Mouse (Mus musculus) E14TG2a.4 (cell line): ENCODE measurements around the gene Psmb7.

Experiments used
- H3K27me3 ChIP-seq: 2 replicates; pipeline ENCODE4 v1.6.1; 2014; ENCODE audit warnings: low read length, control low read depth; ENCODE audit not compliant: insufficient read depth
- H3K36me3 ChIP-seq: 2 replicates; pipeline ENCODE4 v1.6.1; 2014; ENCODE audit warnings: low read length, control low read depth; ENCODE audit not compliant: insufficient read depth
- H3K4me1 ChIP-seq: replicated peaks from 2 replicates; pipeline ENCODE4 v1.6.1; 2014; ENCODE audit warnings: low read depth, low read length, control low read depth
- H3K4me3 ChIP-seq: replicated peaks from 2 replicates; pipeline ENCODE4 v1.5.1; 2014; ENCODE audit warnings: mild to moderate bottlenecking, low read length
- H3K9me3 ChIP-seq: 2 replicates; pipeline ENCODE4 v1.6.1; 2014; ENCODE audit warnings: low read length, control low read depth
- CTCF ChIP-seq: conservative IDR thresholded peaks from 2 replicates; pipeline ENCODE4 v1.5.1; 2014; ENCODE audit warnings: low read length
- NANOG ChIP-seq: IDR thresholded peaks from 2 replicates; pipeline ENCODE4 v1.6.1; 2014; ENCODE audit warnings: borderline replicate concordance, low read length, mixed read lengths
- POU5F1 ChIP-seq: IDR thresholded peaks from 2 replicates; pipeline ENCODE4 v1.6.1; 2014; ENCODE audit warnings: low read length, borderline replicate concordance

Psmb7 gene

GRCm38 (mm10) chr2:38652098-38652497 lies 8.2 kb upstream of the Psmb7 start:
- TF ChIP-seq POU5F1: no peak
- no peak for TF ChIP-seq CTCF
- TF ChIP-seq NANOG: no peak
- Histone ChIP-seq H3K9me3 (peaks cover 6% of the 10 kb centered on the region; the same call in 1 of the 2 replicates), H3K36me3 (no peaks in the 10 kb centered on the region)

GRCm38 (mm10) chr2:38650340-38650739 lies 6.5 kb upstream of the Psmb7 start:
- peaks cover 17% of the 10 kb centered on the region; the same call in 1 of the 2 replicates for H3K27me3 ChIP-seq
- H3K4me1 ChIP-seq: peaks cover 16% of the 10 kb centered on the region
- H3K4me3 ChIP-seq: no peak overlapping the region
- TF ChIP-seq CTCF (no peak), POU5F1 (no peak), NANOG (no peak)
- H3K36me3 ChIP-seq: no peaks in the 10 kb centered on the region
- peaks cover 6% of the 10 kb centered on the region; the same call in 1 of the 2 replicates for H3K9me3 ChIP-seq

More at GRCm38 (mm10) chr2:38652098-38652497, 8.2 kb upstream of the Psmb7 start:
- Histone ChIP-seq H3K27me3 (peaks cover 27% of the 10 kb centered on the region), H3K4me3 (no peak overlapping the region), H3K4me1 (peaks cover 13% of the 10 kb centered on the region)

GRCm38 (mm10) chr2:38647661-38648060 lies 3.8 kb upstream of the Psmb7 start:
- peaks cover 6% of the 10 kb centered on the region; the same call in 1 of the 2 replicates for H3K9me3 ChIP-seq
- peaks cover 24% of the 10 kb centered on the region for H3K4me1 ChIP-seq

GRCm38 (mm10) chr2:38647201-38647606 lies 3.3 kb upstream of the Psmb7 start:
- Histone ChIP-seq H3K9me3 (peaks cover 6% of the 10 kb centered on the region; the same call in 1 of the 2 replicates), H3K27me3 (0 out of 2 replicates have a peak, but pooled peaks cover 5% of the 10 kb centered on the region), H3K36me3 (peaks cover 5% of the 10 kb centered on the region), H3K4me3 (no peak overlapping the region), H3K4me1 (peaks cover 26% of the 10 kb centered on the region)
- TF ChIP-seq POU5F1 (no peak), NANOG (no peak), CTCF (no peak)

More at GRCm38 (mm10) chr2:38647661-38648060, 3.8 kb upstream of the Psmb7 start:
- Histone ChIP-seq H3K36me3 (peaks cover under 1% of the 10 kb centered on the region; the same call in 1 of the 2 replicates), H3K4me3 (no peak overlapping the region), H3K27me3 (peaks cover 8% of the 10 kb centered on the region; the same call in 1 of the 2 replicates)
- TF ChIP-seq NANOG (no peak), CTCF (no peak), POU5F1 (no peak)

- TF ChIP-seq CTCF: peak; percentile 42
- TF ChIP-seq POU5F1: no peak
- H3K4me1 ChIP-seq: peaks cover 38% of the 10 kb centered on the region
- no peak overlapping the region for H3K4me3 ChIP-seq
- H3K36me3 ChIP-seq: peaks cover 17% of the 10 kb centered on the region
- no peaks in the 10 kb centered on the region for H3K27me3 ChIP-seq
- peaks cover 6% of the 10 kb centered on the region; the same call in 1 of the 2 replicates for H3K9me3 ChIP-seq
These were observed 2.0 kb upstream of the Psmb7 start for GRCm38 (mm10) chr2:38645936-38646335.

- no peaks in the 10 kb centered on the region for H3K27me3 ChIP-seq
- no peak overlapping the region for H3K4me3 ChIP-seq
- no peak for TF ChIP-seq CTCF
- TF ChIP-seq NANOG: no peak
- TF ChIP-seq POU5F1: no peak
- H3K36me3 ChIP-seq: peaks cover 57% of the 10 kb centered on the region
- no peaks in the 10 kb centered on the region for H3K9me3 ChIP-seq
- peaks cover 35% of the 10 kb centered on the region for H3K4me1 ChIP-seq
These were observed 2.1 kb downstream of the Psmb7 start for GRCm38 (mm10) chr2:38641761-38642160.

- Histone ChIP-seq H3K9me3 (no peaks in the 10 kb centered on the region), H3K4me3 (no peak overlapping the region), H3K4me1 (peaks cover 23% of the 10 kb centered on the region), H3K36me3 (peaks cover 96% of the 10 kb centered on the region), H3K27me3 (no peaks in the 10 kb centered on the region)
- TF ChIP-seq CTCF (peak; percentile 73), POU5F1 (no peak), NANOG (no peak)
These were observed 6.1 kb downstream of the Psmb7 start for GRCm38 (mm10) chr2:38637716-38638267.

DNA sequence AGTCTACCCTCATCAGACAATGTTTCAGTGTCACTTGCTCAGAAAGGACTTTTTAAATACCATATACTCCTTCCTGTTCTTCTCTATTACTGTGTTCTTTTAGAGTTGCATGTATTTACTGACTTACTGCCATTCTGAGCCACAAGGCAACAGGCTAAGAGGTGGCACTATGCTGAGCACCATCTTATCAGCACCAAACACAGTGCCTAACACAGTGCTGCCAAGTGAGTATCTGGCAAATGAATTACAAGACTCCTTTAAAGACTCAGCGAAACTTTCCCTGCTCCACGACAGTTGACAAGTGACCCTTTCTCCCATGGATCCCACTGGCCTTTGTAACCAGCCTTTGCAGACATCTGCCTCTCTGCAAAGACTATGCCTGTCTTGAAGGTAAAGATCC lies 13.3 kb downstream of the Psmb7 start:
- peaks cover 99% of the 10 kb centered on the region for H3K36me3 ChIP-seq
- TF ChIP-seq CTCF (no peak), NANOG (no peak), POU5F1 (no peak)
- no peaks in the 10 kb centered on the region for H3K27me3 ChIP-seq
- no peaks in the 10 kb centered on the region for H3K9me3 ChIP-seq
- 0 out of 2 replicates have a peak, but pooled peaks cover 3% of the 10 kb centered on the region for H3K4me1 ChIP-seq
- H3K4me3 ChIP-seq: no peak overlapping the region
